Mouse (Mus musculus) R1 (cell line): ENCODE data around the gene Pms2.

Experiments used
- DNase-seq: peaks from one replicate; pipeline ENCODE4 v3.0.0-alpha.2; 2018; ENCODE audit warnings: low read depth, low spot score

Pms2 gene

GRCm38 (mm10) chr5:143932831-143933230 is 23.1 kb downstream of the Pms2 start, which contains the start of gene Rsph10b:
Gene Rsph10b, plus strand, starts transcription at chr5:143933035.
- DNase-seq = peak; percentile 75

GRCm38 (mm10) chr5:143933414-143933813 is 23.6 kb downstream of the Pms2 start:
- no peak for DNase-seq

- DNase-seq = no peak
Measured at GRCm38 (mm10) chr5:143933875-143934274, 24.1 kb downstream of the Pms2 start.

GRCm38 (mm10) chr5:143936156-143936555 is 26.4 kb downstream of the Pms2 start:
- DNase-seq = no peak

GRCm38 (mm10) chr5:143941588-143941987 is 31.8 kb downstream of the Pms2 start:
- DNase-seq = peak; percentile 28

- no peak for DNase-seq
Measured at GRCm38 (mm10) chr5:143943231-143944125, 33.7 kb downstream of the Pms2 start.

- DNase-seq = no peak
Measured at GRCm38 (mm10) chr5:143948361-143948760, 38.6 kb downstream of the Pms2 start.

GRCm38 (mm10) chr5:143950016-143950415 is 40.3 kb downstream of the Pms2 start:
- DNase-seq = no peak

GRCm38 (mm10) chr5:143957101-143957500 is 47.3 kb downstream of the Pms2 start:
- no peak for DNase-seq

- DNase-seq = no peak
Measured at GRCm38 (mm10) chr5:143959551-143959950, 49.8 kb downstream of the Pms2 start.

GRCm38 (mm10) chr5:143961176-143961575 is 51.4 kb downstream of the Pms2 start:
- no peak for DNase-seq

GRCm38 (mm10) chr5:143965586-143966345 is 56.0 kb downstream of the Pms2 start:
- DNase-seq = no peak

- no peak for DNase-seq
Measured at GRCm38 (mm10) chr5:143966671-143967070, 56.9 kb downstream of the Pms2 start.

GRCm38 (mm10) chr5:143972628-143973027 is 62.9 kb downstream of the Pms2 start:
- no peak for DNase-seq

GRCm38 (mm10) chr5:143974931-143975630 is 65.3 kb downstream of the Pms2 start:
- peak; percentile 71 for DNase-seq

- DNase-seq = no peak
Measured at GRCm38 (mm10) chr5:143975631-143975933, 65.8 kb downstream of the Pms2 start.

GRCm38 (mm10) chr5:143976232-143976631 is 66.5 kb downstream of the Pms2 start:
- no peak for DNase-seq

GRCm38 (mm10) chr5:143976726-143977431 is 67.1 kb downstream of the Pms2 start:
- no peak for DNase-seq

GRCm38 (mm10) chr5:143980858-143981257 is 71.1 kb downstream of the Pms2 start:
- peak; percentile 21 for DNase-seq

GRCm38 (mm10) chr5:143982361-143982760 is 72.6 kb downstream of the Pms2 start:
- DNase-seq = no peak
